Mouse (Mus musculus) intestine, postnatal 0 days (tissue): ENCODE measurements at regions not wholly inside any gene's neighbourhood (a gene's known extent, or its start where the extent isn't known, plus 50 kb on each side); places are given as distances from the start of the nearest gene placed in this dataset.
A peak's percentile ranks its signal among the peaks of the same experiment; 100 is the strongest.

ENCODE experiments used
- ATAC-seq: fragments of 200-750 bp; cut with Nextera tagmentation; 2 replicates; pipeline ENCODE4 v1.8.0; 2017; ENCODE audit warnings: mild to moderate bottlenecking, moderate TSS enrichment, moderate library complexity
- H3K27ac ChIP-seq: fragments of 300-500 bp; sonication (generic); 2 replicates; pipeline ENCODE4 v1.5.1; 2014; ENCODE audit warnings: mild to moderate bottlenecking, low read depth, low read length, moderate library complexity
- H3K27me3 ChIP-seq: fragments of 300-500 bp; sonication (generic); replicated peaks from 2 replicates; pipeline ENCODE4 v1.6.1; 2014; ENCODE audit warnings: low read length, mixed read lengths; ENCODE audit not compliant: control insufficient read depth, insufficient read depth
- H3K36me3 ChIP-seq: fragments of 300-500 bp; sonication (generic); 2 replicates; pipeline ENCODE4 v1.6.1; 2014; ENCODE audit warnings: mild to moderate bottlenecking, moderate library complexity; ENCODE audit not compliant: control insufficient read depth, insufficient read depth
- H3K4me1 ChIP-seq: fragments of 300-500 bp; sonication (generic); replicated peaks from 2 replicates; pipeline ENCODE4 v1.6.1; 2014; ENCODE audit warnings: antibody characterized with exemption, low read length, mixed read lengths; ENCODE audit not compliant: control insufficient read depth, insufficient read depth
- H3K4me2 ChIP-seq: fragments of 300-500 bp; sonication (generic); replicated peaks from 2 replicates; pipeline ENCODE4 v1.6.1; 2014; ENCODE audit warnings: low read depth, mild to moderate bottlenecking, moderate library complexity
- H3K4me3 ChIP-seq: fragments of 300-500 bp; sonication (generic); 2 replicates; pipeline ENCODE4 v1.5.1; 2014; ENCODE audit warnings: low read depth, low read length
- H3K9ac ChIP-seq: fragments of 300-500 bp; sonication (generic); 2 replicates; pipeline ENCODE4 v1.6.1; 2014; ENCODE audit warnings: mild to moderate bottlenecking, low read depth, low read length
- H3K9me3 ChIP-seq: fragments of 300-500 bp; sonication (generic); 2 replicates; pipeline ENCODE4 v1.6.1; 2016; ENCODE audit warnings: mixed run types; ENCODE audit not compliant: control insufficient read depth
- CTCF ChIP-seq: sonication (generic); IDR thresholded peaks from 2 replicates; pipeline ENCODE4 v1.5.1; 2016; ENCODE audit warnings: low read depth, mild to moderate bottlenecking, control low read depth, antibody characterized with exemption, moderate library complexity
- WGBS: fragments of 180-500 bp; shearing (Covaris S2); extraction: QIAGEN DNeasy Blood & Tissue Kit; methylation state at CpG from one replicate; pipeline ENCODE4 v1.1.7; 2014; 5-methylcytosine and 5-hydroxymethylcytosine counted together

GRCm38 (mm10) chr13:6252100-6252499 is 295.8 kb upstream of the Pitrm1 start:
- no peak overlapping the region for H3K4me2 ChIP-seq
- no peak for TF ChIP-seq CTCF
- ATAC-seq, result no peak
- no peak overlapping the region for H3K4me3 ChIP-seq
- no peak overlapping the region for H3K27ac ChIP-seq
- no peaks in the 10 kb centered on the region for H3K4me1 ChIP-seq
- no peaks in the 10 kb centered on the region for H3K27me3 ChIP-seq
- WGBS, result 68% methylated on average over 3 of the region's 3 CpGs
- H3K36me3 ChIP-seq, result no peaks in the 10 kb centered on the region
- H3K9ac ChIP-seq, result no peak overlapping the region
- no peaks in the 10 kb centered on the region for H3K9me3 ChIP-seq

- WGBS, result 80% methylated on average over 5 of the region's 5 CpGs
- Histone ChIP-seq H3K27me3 (no peaks in the 10 kb centered on the region), H3K4me1 (no peaks in the 10 kb centered on the region), H3K9me3 (no peaks in the 10 kb centered on the region), H3K27ac (no peak overlapping the region), H3K9ac (no peak overlapping the region), H3K4me3 (no peak overlapping the region), H3K36me3 (no peaks in the 10 kb centered on the region), H3K4me2 (no peak overlapping the region)
- no peak for TF ChIP-seq CTCF
- ATAC-seq, result no peak
Observed at GRCm38 (mm10) chr13:6255303-6255702, 292.6 kb upstream of the Pitrm1 start.

GRCm38 (mm10) chr13:6255728-6256496 is 292.0 kb upstream of the Pitrm1 start:
- peak; percentile 82 for ATAC-seq
- no peak overlapping the region for H3K9ac ChIP-seq
- no peak for TF ChIP-seq CTCF
- H3K4me1 ChIP-seq, result no peaks in the 10 kb centered on the region
- no peak overlapping the region for H3K4me3 ChIP-seq
- no peaks in the 10 kb centered on the region for H3K27me3 ChIP-seq
- no peak overlapping the region for H3K4me2 ChIP-seq
- H3K9me3 ChIP-seq, result no peaks in the 10 kb centered on the region
- H3K27ac ChIP-seq, result no peak overlapping the region
- no peaks in the 10 kb centered on the region for H3K36me3 ChIP-seq

- Histone ChIP-seq H3K27me3 (no peaks in the 10 kb centered on the region), H3K9me3 (no peaks in the 10 kb centered on the region), H3K4me3 (no peak overlapping the region), H3K36me3 (no peaks in the 10 kb centered on the region), H3K4me1 (no peaks in the 10 kb centered on the region), H3K9ac (no peak overlapping the region), H3K27ac (no peak overlapping the region), H3K4me2 (no peak overlapping the region)
- no peak for ATAC-seq
- no peak for TF ChIP-seq CTCF
- 82% methylated on average over 1 of the region's 1 CpGs for WGBS
Observed at GRCm38 (mm10) chr13:6258456-6258855, 289.5 kb upstream of the Pitrm1 start.

GRCm38 (mm10) chr13:6260321-6260865 is 287.6 kb upstream of the Pitrm1 start:
- H3K4me1 ChIP-seq, result no peaks in the 10 kb centered on the region
- no peak for ATAC-seq
- H3K36me3 ChIP-seq, result no peaks in the 10 kb centered on the region
- no peak for TF ChIP-seq CTCF
- 77% methylated on average over 3 of the region's 3 CpGs for WGBS
- H3K4me3 ChIP-seq, result no peak overlapping the region
- no peaks in the 10 kb centered on the region for H3K27me3 ChIP-seq
- H3K9me3 ChIP-seq, result no peaks in the 10 kb centered on the region
- no peak overlapping the region for H3K4me2 ChIP-seq
- H3K27ac ChIP-seq, result no peak overlapping the region
- no peak overlapping the region for H3K9ac ChIP-seq

GRCm38 (mm10) chr13:6261458-6261857 is 286.5 kb upstream of the Pitrm1 start:
- 85% methylated on average over 4 of the region's 4 CpGs for WGBS

More at GRCm38 (mm10) chr13:6261458-6261857, 286.5 kb upstream of the Pitrm1 start:
- H3K4me3 ChIP-seq, result no peak overlapping the region
- no peak for ATAC-seq
- H3K4me1 ChIP-seq, result no peaks in the 10 kb centered on the region
- H3K27me3 ChIP-seq, result no peaks in the 10 kb centered on the region
- H3K9ac ChIP-seq, result no peak overlapping the region
- no peak for TF ChIP-seq CTCF
- H3K27ac ChIP-seq, result no peak overlapping the region
- no peaks in the 10 kb centered on the region for H3K36me3 ChIP-seq
- H3K4me2 ChIP-seq, result no peak overlapping the region
- H3K9me3 ChIP-seq, result no peaks in the 10 kb centered on the region
